Mouse (Mus musculus): ENCODE results near the gene Sytl1.
A peak's percentile ranks its signal among the peaks of the same experiment; 100 is the strongest.

Gene Sytl1

GRCm38 (mm10) chr4:133243538-133243937, 19.4 kb downstream of the Sytl1 start:
- peak; percentile 36 to 64 for DNase-seq

- DNase-seq, result no peak
Observed at GRCm38 (mm10) chr4:133242710-133243109, 20.2 kb downstream of the Sytl1 start.

GRCm38 (mm10) chr4:133241910-133242309, 21.0 kb downstream of the Sytl1 start:
- no peak for DNase-seq

GRCm38 (mm10) chr4:133240934-133241908, 21.7 kb downstream of the Sytl1 start:
- peak; percentile 93 to 94 for DNase-seq

- peak; percentile 84 to 96 for DNase-seq
Observed at GRCm38 (mm10) chr4:133240490-133240921, 22.4 kb downstream of the Sytl1 start, which contains the start of gene Map3k6. Gene Map3k6, plus strand, starts transcription at chr4:133240818.

- DNase-seq, result no peak
Observed at GRCm38 (mm10) chr4:133237911-133238310, 25.0 kb downstream of the Sytl1 start.

- no peak for DNase-seq
Observed at GRCm38 (mm10) chr4:133235415-133235814, 27.5 kb downstream of the Sytl1 start.

- DNase-seq, result no peak
Observed at GRCm38 (mm10) chr4:133234771-133235170, 28.1 kb downstream of the Sytl1 start.

GRCm38 (mm10) chr4:133233285-133233976, 29.5 kb downstream of the Sytl1 start:
- peak; percentile 76 to 80 for DNase-seq

GRCm38 (mm10) chr4:133229582-133229981, 33.3 kb downstream of the Sytl1 start:
- no peak for DNase-seq

GRCm38 (mm10) chr4:133227636-133228035, 35.3 kb downstream of the Sytl1 start:
- peak; percentile 24 to 59 for DNase-seq

GRCm38 (mm10) chr4:133226073-133226472, 36.8 kb downstream of the Sytl1 start:
- DNase-seq, result no peak

- no peak for DNase-seq
Observed at GRCm38 (mm10) chr4:133223875-133224274, 39.0 kb downstream of the Sytl1 start.

GRCm38 (mm10) chr4:133221701-133222100, 41.2 kb downstream of the Sytl1 start:
- no peak for DNase-seq

- peak; percentile 79 to 85 for DNase-seq
Observed at GRCm38 (mm10) chr4:133220656-133221055, 42.3 kb downstream of the Sytl1 start.

GRCm38 (mm10) chr4:133218745-133219144, 44.2 kb downstream of the Sytl1 start:
- DNase-seq, result no peak

GRCm38 (mm10) chr4:133217641-133218040, 45.3 kb downstream of the Sytl1 start:
- DNase-seq, result peak; percentile 79

- no peak for DNase-seq
Observed at GRCm38 (mm10) chr4:133213661-133214060, 49.3 kb downstream of the Sytl1 start.

- DNase-seq, result peak; percentile 38 to 72
Observed at GRCm38 (mm10) chr4:133213268-133213590, 49.7 kb downstream of the Sytl1 start.

GRCm38 (mm10) chr4:133212562-133213267, 50.2 kb downstream of the Sytl1 start:
- DNase-seq, result peak; percentile 86 to 90

GRCm38 (mm10) chr4:133211751-133212561, 51.0 kb downstream of the Sytl1 start, which contains the start of the genes Cd164l2 and Gpr3:
Gene Cd164l2, plus strand, starts transcription at chr4:133212131.
Gene Gpr3, minus strand, starts transcription at chr4:133212536.
- DNase-seq, result no peak

All from kidney, postnatal 25 days (tissue).